Mouse (Mus musculus) bone marrow macrophage, adult 2 months (primary cell): ENCODE data around the gene Tmco1.

Experiments
- CTCF ChIP-seq: IDR thresholded peaks from 2 replicates; pipeline ENCODE4 v1.5.1; 2012; ENCODE audit warnings: low read depth, mild to moderate bottlenecking, low read length, moderate library complexity
- POLR2A ChIP-seq: IDR thresholded peaks from 2 replicates; pipeline ENCODE4 v1.6.1; 2012; ENCODE audit warnings: mild to moderate bottlenecking, low read depth, low read length, borderline replicate concordance

DNA sequence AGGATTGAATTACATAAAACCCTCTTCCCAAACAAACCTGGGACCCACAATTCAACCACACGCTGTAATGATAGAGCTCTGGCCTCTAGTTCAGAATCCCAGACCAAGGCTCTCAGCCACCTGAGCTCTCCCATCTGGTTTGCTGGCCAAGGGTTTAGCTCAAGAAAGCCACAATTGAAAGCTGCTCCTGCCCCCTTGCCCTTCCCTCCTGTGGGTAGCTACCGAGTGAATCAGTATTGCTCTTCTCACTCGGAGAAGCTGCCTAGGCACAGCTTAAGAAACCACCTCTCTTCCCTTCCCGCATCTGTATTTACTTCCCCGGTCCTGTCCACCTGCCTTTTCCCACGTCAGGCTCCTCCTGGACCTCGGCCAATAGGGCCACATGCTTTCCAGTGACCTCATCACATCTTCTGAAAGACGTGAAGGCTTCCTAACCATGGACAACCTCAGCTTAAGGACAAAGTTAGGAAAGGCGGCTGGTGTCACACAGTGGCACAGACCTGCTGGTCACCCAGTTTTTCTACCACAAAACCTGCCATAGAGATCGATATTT is 45.6 kb upstream of the Tmco1 start:
- TF ChIP-seq POLR2A = no peak
- no peak for TF ChIP-seq CTCF
